Mouse (Mus musculus): ENCODE measurements around the gene Ikzf2. TPM values are rescaled to one million over a fixed set of nuclear protein-coding genes. Genes with fewer than 3 reads are reported as not detected.

Gene Ikzf2
- polyA plus RNA-seq, 1 experiment = 43.5 TPM

- no peak overlapping the region for H3K27ac ChIP-seq (ENCODE audit: insufficient read depth, low read depth, low read length)
- WGBS = 4% methylated on average over 5 of the region's 5 CpGs
- TF ChIP-seq POLR2A (IDR thresholded peaks at IDR 0.05; ENCODE audit: insufficient read depth, low read depth, low read length) (no peak), CTCF (IDR thresholded peaks at IDR 0.05; ENCODE audit: insufficient read depth, low read depth, low read length) (no peak)
- H3K4me1 ChIP-seq (ENCODE audit: control insufficient read depth, insufficient read depth, low read length) = peaks cover 2% of the 10 kb centered on the region; the same call in 1 of the 2 replicates
- H3K4me3 ChIP-seq (ENCODE audit: insufficient read depth, low read depth, low read length) = no peak overlapping the region
Observed at GRCm38 (mm10) chr1:69688961-69689360, 1.9 kb upstream of the Ikzf2 start.

- H3K4me3 ChIP-seq (ENCODE audit: insufficient read depth, low read depth, low read length) = no peak overlapping the region
- WGBS = 6% methylated on average over 4 of the region's 4 CpGs
- H3K4me1 ChIP-seq (ENCODE audit: control insufficient read depth, insufficient read depth, low read length) = peaks cover 2% of the 10 kb centered on the region; the same call in 1 of the 2 replicates
- no peak overlapping the region for H3K27ac ChIP-seq (ENCODE audit: insufficient read depth, low read depth, low read length)
- TF ChIP-seq CTCF (IDR thresholded peaks at IDR 0.05; ENCODE audit: insufficient read depth, low read depth, low read length) = no peak
- TF ChIP-seq POLR2A (IDR thresholded peaks at IDR 0.05; ENCODE audit: insufficient read depth, low read depth, low read length) = no peak
Observed at GRCm38 (mm10) chr1:69688118-69688517, 1.1 kb upstream of the Ikzf2 start.

- TF ChIP-seq CTCF (IDR thresholded peaks at IDR 0.05; ENCODE audit: insufficient read depth, low read depth, low read length) (no peak), POLR2A (IDR thresholded peaks at IDR 0.05; ENCODE audit: insufficient read depth, low read depth, low read length) (no peak)
- Histone ChIP-seq H3K4me3 (ENCODE audit: insufficient read depth, low read depth, low read length) (peak overlapping the region; percentile 43), H3K27ac (ENCODE audit: insufficient read depth, low read depth, low read length) (peak overlapping the region; percentile 73), H3K4me1 (ENCODE audit: control insufficient read depth, insufficient read depth, low read length) (peaks cover 2% of the 10 kb centered on the region; the same call in 1 of the 2 replicates)
- under 1% methylated on average over 6 of the region's 6 CpGs for WGBS
Observed at GRCm38 (mm10) chr1:69686741-69687075, 337 bp downstream of the Ikzf2 start.

- no peak for TF ChIP-seq POLR2A (IDR thresholded peaks at IDR 0.05; ENCODE audit: insufficient read depth, low read depth, low read length)
- no peak for TF ChIP-seq CTCF (IDR thresholded peaks at IDR 0.05; ENCODE audit: insufficient read depth, low read depth, low read length)
- H3K4me1 ChIP-seq (ENCODE audit: control insufficient read depth, insufficient read depth, low read length) = peaks cover 2% of the 10 kb centered on the region; the same call in 1 of the 2 replicates
- H3K27ac ChIP-seq (ENCODE audit: insufficient read depth, low read depth, low read length) = no peak overlapping the region
- WGBS = 0% methylated on average over 14 of the region's 15 CpGs
- peak overlapping the region; percentile 46 for H3K4me3 ChIP-seq (ENCODE audit: insufficient read depth, low read depth, low read length)
Observed at GRCm38 (mm10) chr1:69685890-69686490, 1.1 kb downstream of the Ikzf2 start.

GRCm38 (mm10) chr1:69685049-69685889 lies 1.8 kb downstream of the Ikzf2 start:
- TF ChIP-seq CTCF (IDR thresholded peaks at IDR 0.05; ENCODE audit: insufficient read depth, low read depth, low read length) (no peak), POLR2A (IDR thresholded peaks at IDR 0.05; ENCODE audit: insufficient read depth, low read depth, low read length) (no peak)
- peaks cover 2% of the 10 kb centered on the region; the same call in 1 of the 2 replicates for H3K4me1 ChIP-seq (ENCODE audit: control insufficient read depth, insufficient read depth, low read length)
- H3K27ac ChIP-seq (ENCODE audit: insufficient read depth, low read depth, low read length) = no peak overlapping the region
- 2% methylated on average over 11 of the region's 11 CpGs for WGBS
- peak overlapping the region; percentile 46 for H3K4me3 ChIP-seq (ENCODE audit: insufficient read depth, low read depth, low read length)

GRCm38 (mm10) chr1:69684280-69685040 lies 2.6 kb downstream of the Ikzf2 start:
- Histone ChIP-seq H3K27ac (ENCODE audit: insufficient read depth, low read depth, low read length) (no peak overlapping the region), H3K4me3 (ENCODE audit: insufficient read depth, low read depth, low read length) (no peak overlapping the region), H3K4me1 (ENCODE audit: control insufficient read depth, insufficient read depth, low read length) (peaks cover 2% of the 10 kb centered on the region; the same call in 1 of the 2 replicates)
- no peak for TF ChIP-seq POLR2A (IDR thresholded peaks at IDR 0.05; ENCODE audit: insufficient read depth, low read depth, low read length)
- TF ChIP-seq CTCF (IDR thresholded peaks at IDR 0.05; ENCODE audit: insufficient read depth, low read depth, low read length) = no peak
- WGBS = 30% methylated on average over 13 of the region's 13 CpGs

- 81% methylated on average over 3 of the region's 3 CpGs for WGBS
- TF ChIP-seq POLR2A (IDR thresholded peaks at IDR 0.05; ENCODE audit: insufficient read depth, low read depth, low read length) (no peak), CTCF (IDR thresholded peaks at IDR 0.05; ENCODE audit: insufficient read depth, low read depth, low read length) (no peak)
- H3K27ac ChIP-seq (ENCODE audit: insufficient read depth, low read depth, low read length) = no peak overlapping the region
- no peak overlapping the region for H3K4me3 ChIP-seq (ENCODE audit: insufficient read depth, low read depth, low read length)
- H3K4me1 ChIP-seq (ENCODE audit: control insufficient read depth, insufficient read depth, low read length) = peaks cover 2% of the 10 kb centered on the region; the same call in 1 of the 2 replicates
Observed at GRCm38 (mm10) chr1:69683851-69684250, 3.2 kb downstream of the Ikzf2 start.

- no peak overlapping the region for H3K4me3 ChIP-seq (ENCODE audit: insufficient read depth, low read depth, low read length)
- 92% methylated on average over 8 of the region's 8 CpGs for WGBS
- H3K4me1 ChIP-seq (ENCODE audit: control insufficient read depth, insufficient read depth, low read length) = peaks cover 2% of the 10 kb centered on the region; the same call in 1 of the 2 replicates
- H3K27ac ChIP-seq (ENCODE audit: insufficient read depth, low read depth, low read length) = no peak overlapping the region
- TF ChIP-seq POLR2A (IDR thresholded peaks at IDR 0.05; ENCODE audit: insufficient read depth, low read depth, low read length) = no peak
- no peak for TF ChIP-seq CTCF (IDR thresholded peaks at IDR 0.05; ENCODE audit: insufficient read depth, low read depth, low read length)
Observed at GRCm38 (mm10) chr1:69683058-69683457, 4.0 kb downstream of the Ikzf2 start.
